Mouse (Mus musculus) MEL (cell line): ENCODE results near the gene Ptgis. TPM values are rescaled to one million over a fixed set of nuclear protein-coding genes. Genes with fewer than 3 reads are reported as not detected.

Experiments used
- DNase-seq: peaks from one replicate; pipeline ENCODE4 v3.0.0; 2011; ENCODE audit warnings: low read depth, low spot score
- H3K27ac ChIP-seq: 2 replicates; pipeline ENCODE4 v1.5.1; 2012; ENCODE audit warnings: low read depth, mild to moderate bottlenecking, control low read depth, low read length, moderate library complexity; ENCODE audit not compliant: control insufficient read depth
- H3K27me3 ChIP-seq, 2 experiments: fragments of 150-350 bp in 1 of 2; sonication (generic) in 1 of 2; 2 replicates each; pipeline ENCODE4 v1.6.1; 2012; ENCODE audit warnings: low read length in 2 of 2, mild to moderate bottlenecking in 2 of 2, improper control_type of control experiment in 1 of 2, moderate library complexity in 1 of 2; ENCODE audit not compliant: insufficient read depth in 2 of 2, control insufficient read depth in 1 of 2
- H3K36me3 ChIP-seq, 2 experiments: 2 replicates each; pipeline ENCODE4 v1.6.1; 2012 to 2014; ENCODE audit warnings: low read length in 2 of 2, improper control_type of control experiment in 1 of 2, inconsistent platforms in 1 of 2, mild to moderate bottlenecking in 1 of 2; ENCODE audit not compliant: insufficient read depth in 2 of 2, control insufficient read depth in 1 of 2
- H3K4me1 ChIP-seq, 2 experiments: fragments of 150-350 bp in 1 of 2; sonication (generic) in 1 of 2; 2 replicates each; pipeline ENCODE4 v1.6.1; 2012; ENCODE audit warnings: low read length in 2 of 2, improper control_type of control experiment in 1 of 2, mild to moderate bottlenecking in 1 of 2; ENCODE audit not compliant: insufficient read depth in 2 of 2, control insufficient read depth in 1 of 2
- H3K4me3 ChIP-seq, 2 experiments: fragments of 150-350 bp in 1 of 2; sonication (generic) in 1 of 2; 2 replicates each; pipeline ENCODE4 v1.5.1; 2012; ENCODE audit warnings: low read depth in 2 of 2, low read length in 2 of 2, mild to moderate bottlenecking in 2 of 2, moderate library complexity in 2 of 2, control low read depth in 1 of 2, improper control_type of control experiment in 1 of 2; ENCODE audit not compliant: control insufficient read depth in 1 of 2, insufficient read depth in 1 of 2
- H3K79me2 ChIP-seq: 2 replicates; pipeline ENCODE4 v1.6.1; 2012; ENCODE audit warnings: mild to moderate bottlenecking, low read length, moderate library complexity; ENCODE audit not compliant: control insufficient read depth, poor library complexity, insufficient read depth
- H3K9ac ChIP-seq: 2 replicates; pipeline ENCODE4 v1.6.1; 2012; ENCODE audit warnings: low read depth, mild to moderate bottlenecking, control low read depth, low read length, moderate library complexity; ENCODE audit not compliant: control insufficient read depth, poor library complexity, severe bottlenecking
- H3K9me3 ChIP-seq: fragments of 150-350 bp; sonication (generic); replicated peaks from 2 replicates; pipeline ENCODE4 v1.6.1; 2012; ENCODE audit warnings: mild to moderate bottlenecking, low read length, improper control_type of control experiment, moderate library complexity; ENCODE audit not compliant: insufficient read depth
- BHLHE40 ChIP-seq: IDR thresholded peaks from 2 replicates; pipeline ENCODE4 v1.6.1; 2012; ENCODE audit warnings: low read depth, mild to moderate bottlenecking, inconsistent platforms, low read length, improper control_type of control experiment, borderline replicate concordance
- CHD1 ChIP-seq: IDR thresholded peaks from 2 replicates; pipeline ENCODE4 v1.6.1; 2012; ENCODE audit warnings: low read depth, mild to moderate bottlenecking, inconsistent platforms, low read length, improper control_type of control experiment
- CHD2 ChIP-seq: IDR thresholded peaks from 2 replicates; pipeline ENCODE4 v1.6.1; 2011; ENCODE audit warnings: low read length, improper control_type of control experiment
- CTCF ChIP-seq, 3 experiments: IDR thresholded peaks in 2 of 3; conservative IDR thresholded peaks in 1 of 3; 2 replicates each; pipeline ENCODE4 v1.5.1; 2011 to 2012; ENCODE audit warnings: low read length in 3 of 3, low read depth in 2 of 3, mild to moderate bottlenecking in 2 of 3, improper control_type of control experiment in 1 of 3, inconsistent platforms in 1 of 3, mixed read lengths in 1 of 3, moderate library complexity in 1 of 3; ENCODE audit not compliant: control insufficient read depth in 1 of 3, insufficient read depth in 1 of 3, poor library complexity in 1 of 3, severe bottlenecking in 1 of 3
- ELF1 ChIP-seq: IDR thresholded peaks from 2 replicates; pipeline ENCODE4 v1.6.1; 2014; ENCODE audit warnings: low read depth, mild to moderate bottlenecking, inconsistent platforms, low read length, improper control_type of control experiment, moderate library complexity
- EP300 ChIP-seq, 2 experiments: IDR thresholded peaks; 2 replicates each; pipeline ENCODE4 v1.6.1; 2011; ENCODE audit warnings: improper control_type of control experiment in 2 of 2, low read length in 2 of 2, low read depth in 1 of 2, mild to moderate bottlenecking in 1 of 2
- ETS1 ChIP-seq: IDR thresholded peaks from 2 replicates; pipeline ENCODE4 v1.6.1; 2012; ENCODE audit warnings: low read depth, mild to moderate bottlenecking, inconsistent platforms, low read length, improper control_type of control experiment, moderate library complexity
- GABPA ChIP-seq: IDR thresholded peaks from 2 replicates; pipeline ENCODE4 v1.6.1; 2012; ENCODE audit warnings: low read depth, mild to moderate bottlenecking, inconsistent platforms, low read length, improper control_type of control experiment, moderate library complexity
- HCFC1 ChIP-seq: IDR thresholded peaks from 2 replicates; pipeline ENCODE4 v1.6.1; 2012; ENCODE audit warnings: low read depth, mild to moderate bottlenecking, inconsistent platforms, low read length, improper control_type of control experiment, moderate library complexity
- JUND ChIP-seq: IDR thresholded peaks from 2 replicates; pipeline ENCODE4 v1.6.1; 2011; ENCODE audit warnings: low read depth, mild to moderate bottlenecking, improper control_type of control experiment, low read length
- KAT2A ChIP-seq: conservative IDR thresholded peaks from 2 replicates; pipeline ENCODE4 v1.6.1; 2012; ENCODE audit warnings: low read depth, low read length, improper control_type of control experiment, inconsistent platforms
- MAFK ChIP-seq: IDR thresholded peaks from 2 replicates; pipeline ENCODE4 v1.6.1; 2011; ENCODE audit warnings: low read depth, mild to moderate bottlenecking, low read length, improper control_type of control experiment, borderline replicate concordance
- MAZ ChIP-seq: IDR thresholded peaks from 2 replicates; pipeline ENCODE4 v1.6.1; 2012; ENCODE audit warnings: low read depth, mild to moderate bottlenecking, inconsistent platforms, low read length, improper control_type of control experiment
- MXI1 ChIP-seq: IDR thresholded peaks from 2 replicates; pipeline ENCODE4 v1.6.1; 2011; ENCODE audit warnings: mild to moderate bottlenecking, low read depth, low read length, improper control_type of control experiment
- MYB ChIP-seq: IDR thresholded peaks from 2 replicates; pipeline ENCODE4 v1.6.1; 2011; ENCODE audit warnings: mild to moderate bottlenecking, low read depth, low read length, improper control_type of control experiment
- NELFE ChIP-seq: IDR thresholded peaks from 2 replicates; pipeline ENCODE4 v1.6.1; 2011; ENCODE audit warnings: low read depth, low read length, improper control_type of control experiment
- POLR2AphosphoS2 ChIP-seq: IDR thresholded peaks from 2 replicates; pipeline ENCODE4 v1.6.1; 2011; ENCODE audit warnings: low read length, improper control_type of control experiment
- POLR2AphosphoS5 ChIP-seq: IDR thresholded peaks from 2 replicates; pipeline ENCODE4 v1.6.1; 2012; ENCODE audit warnings: low read depth, borderline replicate concordance, mild to moderate bottlenecking, inconsistent platforms, low read length, moderate library complexity, mixed read lengths
- RAD21 ChIP-seq: IDR thresholded peaks from 2 replicates; pipeline ENCODE4 v1.6.1; 2011; ENCODE audit warnings: mild to moderate bottlenecking, low read depth, low read length, improper control_type of control experiment
- RCOR1 ChIP-seq: IDR thresholded peaks from 2 replicates; pipeline ENCODE4 v1.6.1; 2012; ENCODE audit warnings: low read depth, mild to moderate bottlenecking, inconsistent platforms, low read length, improper control_type of control experiment
- SIN3A ChIP-seq: IDR thresholded peaks from 2 replicates; pipeline ENCODE4 v1.6.1; 2012; ENCODE audit warnings: low read length, improper control_type of control experiment, inconsistent platforms
- SMC3 ChIP-seq: IDR thresholded peaks from 2 replicates; pipeline ENCODE4 v1.6.1; 2011; ENCODE audit warnings: low read depth, low read length, improper control_type of control experiment
- TAL1 ChIP-seq: IDR thresholded peaks from 2 replicates; pipeline ENCODE4 v1.6.1; 2012; ENCODE audit warnings: mild to moderate bottlenecking, inconsistent platforms, low read length, moderate library complexity, mixed read lengths
- TBP ChIP-seq: IDR thresholded peaks from 2 replicates; pipeline ENCODE4 v1.8.0; 2011; ENCODE audit warnings: low read depth, low read length, improper control_type of control experiment
- TCF12 ChIP-seq: IDR thresholded peaks from 2 replicates; pipeline ENCODE4 v1.6.1; 2014; ENCODE audit warnings: low read depth, mild to moderate bottlenecking, inconsistent platforms, low read length, improper control_type of control experiment, moderate library complexity
- USF1 ChIP-seq: IDR thresholded peaks from 2 replicates; pipeline ENCODE4 v1.6.1; 2014; ENCODE audit warnings: low read depth, mild to moderate bottlenecking, inconsistent platforms, low read length, improper control_type of control experiment, moderate library complexity
- USF2 ChIP-seq, 2 experiments: IDR thresholded peaks; 2 replicates each; pipeline ENCODE4 v1.6.1; 2011 to 2012; ENCODE audit warnings: improper control_type of control experiment in 2 of 2, low read length in 2 of 2, borderline replicate concordance in 1 of 2, inconsistent platforms in 1 of 2, low read depth in 1 of 2, mild to moderate bottlenecking in 1 of 2; ENCODE audit not compliant: insufficient read depth in 1 of 2
- ZC3H11A ChIP-seq: IDR thresholded peaks from 2 replicates; pipeline ENCODE4 v1.6.1; 2012; ENCODE audit warnings: low read depth, mild to moderate bottlenecking, inconsistent platforms, low read length, improper control_type of control experiment
- ZNF384 ChIP-seq: IDR thresholded peaks from 2 replicates; pipeline ENCODE4 v1.6.1; 2012; ENCODE audit warnings: low read depth, mild to moderate bottlenecking, inconsistent platforms, low read length, improper control_type of control experiment
- polyA plus RNA-seq, 2 experiments: library from polyadenylated mRNA; stranded (reverse) in 1 of 2; unstranded in 1 of 2; fragments of >175 nt in 1 of 2; fragments of >200 nt in 1 of 2; gene quantifications; 2 replicates each; pipeline versions ENCODE4 v1.2.1 to v1.2.4; 2012; ENCODE audit warnings: low replicate concordance in 2 of 2, low read depth in 1 of 2; ENCODE audit not compliant: insufficient read length in 2 of 2, insufficient read depth in 1 of 2, missing spikeins in 1 of 2
- total RNA-seq: library from RNA; depleted of rRNA; stranded (reverse); fragments of 300-350 nt; gene quantifications from 2 replicates; pipeline ENCODE4 v1.2.3, GENCODE M21; 2012

Gene Ptgis
- total and polyA plus RNA-seq, 3 experiments = 7.3 to 12.7 TPM; not detected in 1

GRCm38 (mm10) chr2:167142282-167142681 is 98.1 kb downstream of the Ptgis start:
- TF ChIP-seq MYB (no peak), TCF12 (no peak), CTCF (IDR thresholded peaks at IDR 0.05 in 2 of 3, conservative IDR thresholded peaks at IDR 0.05 in 1 of 3; ENCODE audit: control insufficient read depth in 1 of 3, insufficient read depth in 1 of 3, low read depth in 2 of 3, low read length in 3 of 3, poor library complexity in 1 of 3, severe bottlenecking in 1 of 3) (no peak), USF2 (IDR thresholded peaks at IDR 0.05; ENCODE audit: borderline replicate concordance in 1 of 2, insufficient read depth in 1 of 2, low read depth in 1 of 2, low read length in 2 of 2) (no peak), TAL1 (no peak), MAZ (no peak), SIN3A (no peak), RAD21 (no peak), GABPA (no peak), NELFE (no peak), ETS1 (no peak), ELF1 (no peak), EP300 (IDR thresholded peaks at IDR 0.05; ENCODE audit: low read depth in 1 of 2, low read length in 2 of 2) (no peak), MXI1 (no peak), USF1 (no peak), BHLHE40 (no peak), ZC3H11A (no peak), POLR2AphosphoS5 (no peak)
- DNase-seq = no peak
- H3K9me3 ChIP-seq = no peaks in the 10 kb centered on the region
- peaks cover 3 to 28% of the 10 kb centered on the region in 2 experiments for H3K4me1 ChIP-seq
- H3K9ac ChIP-seq = no peak overlapping the region
- H3K79me2 ChIP-seq = no peaks in the 10 kb centered on the region
- H3K4me3 ChIP-seq = no peak overlapping the region
- peaks cover 0 to 9% of the 10 kb centered on the region in 2 experiments; a peak in 2 of 4 replicates for H3K36me3 ChIP-seq
- peak overlapping the region; percentile 50 for H3K27ac ChIP-seq
- no peaks in the 10 kb centered on the region for H3K27me3 ChIP-seq

- DNase-seq = peak; percentile 90
- H3K4me1 ChIP-seq = peaks cover 3 to 28% of the 10 kb centered on the region in 2 experiments
- no peaks in the 10 kb centered on the region for H3K79me2 ChIP-seq
- no peaks in the 10 kb centered on the region for H3K9me3 ChIP-seq
- no peaks in the 10 kb centered on the region for H3K27me3 ChIP-seq
- no peak overlapping the region for H3K9ac ChIP-seq
- no peak overlapping the region for H3K4me3 ChIP-seq
- peaks cover 0 to 9% of the 10 kb centered on the region in 2 experiments; a peak in 2 of 4 replicates for H3K36me3 ChIP-seq
- H3K27ac ChIP-seq = peak overlapping the region; percentile 50
- TF ChIP-seq TBP (0 out of 2 replicates have a peak, but pooled peaks have one; percentile 36), CHD2 (no peak), KAT2A (no peak), MYB (peak; percentile 56), ETS1 (peak; percentile 92), POLR2AphosphoS2 (no peak), USF2 (IDR thresholded peaks at IDR 0.05; ENCODE audit: borderline replicate concordance in 1 of 2, insufficient read depth in 1 of 2, low read depth in 1 of 2, low read length in 2 of 2) (no peak), CHD1 (no peak), ZNF384 (no peak), SMC3 (no peak), MAFK (no peak), GABPA (no peak), JUND (no peak), MAZ (peak; percentile 82), RAD21 (no peak), EP300 (IDR thresholded peaks at IDR 0.05; ENCODE audit: low read depth in 1 of 2, low read length in 2 of 2) (peak; percentile 97 to 98), MXI1 (no peak), RCOR1 (peak; percentile 95), TCF12 (peak; percentile 100), NELFE (no peak), TAL1 (peak; percentile 98), CTCF (IDR thresholded peaks at IDR 0.05 in 2 of 3, conservative IDR thresholded peaks at IDR 0.05 in 1 of 3; ENCODE audit: control insufficient read depth in 1 of 3, insufficient read depth in 1 of 3, low read depth in 2 of 3, low read length in 3 of 3, poor library complexity in 1 of 3, severe bottlenecking in 1 of 3) (no peak), USF1 (no peak), ZC3H11A (no peak), HCFC1 (peak; percentile 42)
Observed at GRCm38 (mm10) chr2:167141810-167142209, 98.6 kb downstream of the Ptgis start.
